Comparison of ENCODE assay signal across 9 mouse cellular contexts in the genomic region with DNA sequence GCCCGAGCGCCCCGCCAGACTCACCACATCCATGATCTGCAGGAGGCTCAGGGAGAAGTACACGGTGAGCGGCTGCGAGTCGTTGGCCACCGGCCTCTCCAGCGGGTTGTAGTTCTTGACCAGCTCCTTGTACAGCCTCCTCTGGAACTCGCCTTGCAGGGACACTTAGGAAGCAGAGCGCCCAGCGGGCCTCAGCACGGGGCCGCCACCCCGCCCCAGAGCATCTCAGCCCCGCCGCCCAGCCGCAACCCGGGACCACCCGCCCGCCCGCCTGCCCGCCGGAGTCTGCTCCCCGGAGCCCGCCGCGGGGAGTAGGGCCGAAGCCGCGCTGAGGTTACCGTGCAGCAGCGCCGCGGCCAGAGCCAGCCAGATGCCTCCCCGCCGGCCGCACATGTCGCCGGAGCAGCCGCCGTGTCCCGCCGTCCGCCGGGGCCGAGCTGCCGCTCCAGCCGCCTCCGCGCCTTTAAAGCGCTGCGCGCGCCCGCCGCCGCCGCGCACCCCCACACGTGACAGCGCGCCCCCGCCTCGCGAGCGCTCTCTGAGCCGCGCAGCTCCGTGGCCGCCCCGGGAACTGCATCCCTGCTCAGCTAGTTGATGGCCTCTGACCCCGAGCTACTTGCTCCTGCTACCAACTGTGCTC. TPM values are rescaled to one million over a fixed set of nuclear protein-coding genes. Genes with fewer than 3 reads are reported as not detected.
DNase-seq lines count a peak whose midpoint lies in the region; ATAC-seq and TF ChIP-seq lines count a peak whose summit lies in the region.
"Had no signal": no experiment of that assay in that cellular context is flagged by ENCODE, and none has a peak within 500 bp of the region (broad histone marks: within the 10 kb centered on the region; RNA-seq: fewer than 3 reads in every experiment).

A gene (minus strand): TSS at position 486 of the 640 bp plus-strand sequence.

- under 1% methylated on average over 69 of the region's 73 CpGs for WGBS in liver, embryonic 16.5 days (ENCODE audit: insufficient replicate concordance)

- H3K4me2 ChIP-seq in liver, embryonic 16.5 days (ENCODE audit: low read depth, low read length), result peak within 1 kb of the TSS; percentile 60

- in situ Hi-C loops in ES-E14 (cut with MboI; ENCODE audit: low sequenced_read_pairs in 2 of 2, unreplicated experiment in 2 of 2), result no loop called here

- peak within 1 kb of the TSS; percentile 83 to 87 for H3K4me3 ChIP-seq in ES-E14 (ENCODE audit: insufficient read depth in 1 of 2, low read depth in 1 of 2, low read length in 2 of 2, poor library complexity in 1 of 2, severe bottlenecking in 1 of 2)
- peak within 1 kb of the TSS; percentile 80 for H3K4me3 ChIP-seq in layer of hippocampus, adult 2 months
- peak within 1 kb of the TSS; percentile 45 for H3K4me3 ChIP-seq in liver, embryonic 16.5 days (ENCODE audit: low read depth, low read length)

- peaks cover 15% of the 10 kb centered on the region for H3K27me3 ChIP-seq in liver, embryonic 16.5 days (ENCODE audit: control insufficient read depth, insufficient read depth, low read depth, low read length)
- H3K27me3 ChIP-seq: CH12.LX had no signal

- peak; percentile 88 for TF ChIP-seq CTCF in layer of hippocampus, adult 2 months (conservative IDR thresholded peaks at IDR 0.05)

- no peaks in the 10 kb centered on the region for H3K36me3 ChIP-seq in ES-E14 (ENCODE audit: control insufficient read depth, insufficient read depth, low read length, poor library complexity, severe bottlenecking)
- H3K36me3 ChIP-seq in liver, embryonic 16.5 days (ENCODE audit: control insufficient read depth, insufficient read depth), result no peaks in the 10 kb centered on the region

- no peaks in the 10 kb centered on the region for H3K9me3 ChIP-seq in ES-E14 (ENCODE audit: control insufficient read depth, insufficient read depth, low read depth, low read length)
- H3K9me3 ChIP-seq in liver, embryonic 16.5 days (replicated peaks; ENCODE audit: control insufficient read depth, low read length), result no peaks in the 10 kb centered on the region

- H3K27ac ChIP-seq in ES-E14 (ENCODE audit: insufficient read depth, low read depth, low read length, poor library complexity, severe bottlenecking), result no peak within 1 kb of the TSS
- peak within 1 kb of the TSS; percentile 87 for H3K27ac ChIP-seq in layer of hippocampus, adult 2 months
- no peak within 1 kb of the TSS for H3K27ac ChIP-seq in liver, embryonic 16.5 days (ENCODE audit: low read length)

- peaks cover 0 to 3% of the 10 kb centered on the region in 2 experiments; a peak in 1 of 4 replicates for H3K4me1 ChIP-seq in ES-E14 (ENCODE audit: control insufficient read depth in 2 of 2, insufficient read depth in 2 of 2, low read length in 2 of 2, poor library complexity in 1 of 2)
- H3K4me1 ChIP-seq in liver, embryonic 16.5 days (ENCODE audit: control insufficient read depth, low read depth, low read length), result no peaks in the 10 kb centered on the region

- DNase-seq in ES-E14 (ENCODE audit: low read depth, low spot score), result peak; percentile 58
- peak; percentile 85 for DNase-seq in cerebellum, adult 9-11 months
- DNase-seq in frontal cortex, postnatal 10 days (ENCODE audit: low spot score in 2 of 2), result peak; percentile 56 to 81
- peak; percentile 72 to 89 for DNase-seq in layer of hippocampus, adult 2 months (ENCODE audit: low spot score in 2 of 2)
- DNase-seq in ovary, adult 18-20 months (ENCODE audit: low spot score), result peak; percentile 40
- DNase-seq in urinary bladder, postnatal 10 days (ENCODE audit: low spot score), result peak; percentile 11

- H3K9ac ChIP-seq in ES-E14 (ENCODE audit: insufficient read depth, low read depth, low read length, poor library complexity, severe bottlenecking), result peak within 1 kb of the TSS; percentile 75
- no peak within 1 kb of the TSS for H3K9ac ChIP-seq in liver, embryonic 16.5 days (ENCODE audit: low read depth, low read length)

- ATAC-seq in hematopoietic stem cell, adult 5-6 weeks (replicated peaks in 1 of 2; ENCODE audit: insufficient read depth in 1 of 2, low FRiP score in 2 of 2, low TSS enrichment in 1 of 2, low read depth in 1 of 2, poor library complexity in 2 of 2, severe bottlenecking in 2 of 2), result peak; percentile 82 to 86
- ATAC-seq in liver, embryonic 16.5 days (ENCODE audit: low read depth), result peak; percentile 79

TF ChIP-seq in ES-E14, 5 proteins besides CTCF, POLR2A, EP300 and RAD21:
- no peak for TF ChIP-seq CHD2 (IDR thresholded peaks at IDR 0.05; ENCODE audit: low read depth, low read length)
- no peak for TF ChIP-seq ZNF384 (IDR thresholded peaks at IDR 0.05; ENCODE audit: low read depth, low read length)
- no peak for TF ChIP-seq MAFK (IDR thresholded peaks at IDR 0.05; ENCODE audit: insufficient read depth, low read depth, low read length)
- no peak for TF ChIP-seq ZC3H11A (IDR thresholded peaks at IDR 0.05; ENCODE audit: borderline replicate concordance, low read depth, low read length)
- peak; percentile 45; the same call in 1 of the 2 replicates for TF ChIP-seq HCFC1 (IDR thresholded peaks at IDR 0.05; ENCODE audit: borderline replicate concordance, insufficient read depth, low read length)

RNA-seq across cellular contexts. Expression of the gene that starts here (rescaled TPM):
- 12.2 and 21.2 TPM in 2 replicates for total RNA-seq in ES-E14 (2012; rRNA removed)
- 0.13 and 0.55 TPM in 2 replicates for total RNA-seq in hematopoietic stem cell, adult 5-6 weeks (2017)
- total RNA-seq in layer of hippocampus, adult 2 months (2021), result 10 to 100 TPM; 41.2 to 44.1 TPM
- not detected in 2 replicates for polyA plus RNA-seq in liver, embryonic 16.5 days (2015; fragmentation: Nextera tagmentation; extraction: Ambion mirVana)
- total RNA-seq: CH12.LX had no signal

Comparison
In these comparisons a context has a peak if more than half of its experiments do, and no peak if none do; other contexts are left out.
1. Peak in ATAC-seq in hematopoietic stem cell, adult 5-6 weeks; RNA of the gene not detected or under 1 TPM.
2. Peak in ATAC-seq, H3K4me3 ChIP-seq and H3K4me2 ChIP-seq in liver, embryonic 16.5 days; RNA of the gene not detected or under 1 TPM.
3. DNase-seq: peak in every context shown above with its lines; median percentile 85 in cerebellum, adult 9-11 months; 80 in layer of hippocampus, adult 2 months; 68 in frontal cortex, postnatal 10 days; 58 in ES-E14; 40 in ovary, adult 18-20 months; 11 in urinary bladder, postnatal 10 days.